Mouse (Mus musculus) cortical plate, adult 2 months (tissue): ENCODE results near the gene 1700029H14Rik. TPM values are rescaled to one million over a fixed set of nuclear protein-coding genes. Genes with fewer than 3 reads are reported as not detected.

Source experiments
- H3K27ac ChIP-seq: fragments of 200-500 bp; 2 replicates; pipeline ENCODE4 v1.5.1; 2012; ENCODE audit warnings: low read length, control low read depth, inconsistent platforms; ENCODE audit not compliant: insufficient read depth
- H3K4me1 ChIP-seq: fragments of 200-500 bp; 2 replicates; pipeline ENCODE4 v1.6.1; 2011; ENCODE audit warnings: low read length; ENCODE audit not compliant: control insufficient read depth, insufficient read depth
- H3K4me3 ChIP-seq: fragments of 200-500 bp; 2 replicates; pipeline ENCODE4 v1.5.1; 2011; ENCODE audit warnings: mild to moderate bottlenecking, low read length, control low read depth; ENCODE audit not compliant: insufficient read depth
- CTCF ChIP-seq: fragments of 200-500 bp; IDR thresholded peaks from 2 replicates; pipeline ENCODE4 v1.5.1; 2011; ENCODE audit warnings: mild to moderate bottlenecking, control low read depth, low read length; ENCODE audit not compliant: insufficient read depth; ENCODE audit errors: extremely low read depth
- POLR2A ChIP-seq: fragments of 200-500 bp; IDR thresholded peaks from 2 replicates; pipeline ENCODE4 v1.6.1; 2011; ENCODE audit warnings: mild to moderate bottlenecking, low read length, control low read depth; ENCODE audit not compliant: insufficient read depth; ENCODE audit errors: extremely low read depth
- polyA plus RNA-seq: library from polyadenylated mRNA; depleted of rRNA; stranded (reverse); fragments of >200 nt; gene quantifications from 2 replicates; pipeline ENCODE4 v1.2.3, GENCODE M21; 2012; rRNA removed

Gene 1700029H14Rik
- polyA plus RNA-seq, 1 experiment = 0.08 TPM

DNA sequence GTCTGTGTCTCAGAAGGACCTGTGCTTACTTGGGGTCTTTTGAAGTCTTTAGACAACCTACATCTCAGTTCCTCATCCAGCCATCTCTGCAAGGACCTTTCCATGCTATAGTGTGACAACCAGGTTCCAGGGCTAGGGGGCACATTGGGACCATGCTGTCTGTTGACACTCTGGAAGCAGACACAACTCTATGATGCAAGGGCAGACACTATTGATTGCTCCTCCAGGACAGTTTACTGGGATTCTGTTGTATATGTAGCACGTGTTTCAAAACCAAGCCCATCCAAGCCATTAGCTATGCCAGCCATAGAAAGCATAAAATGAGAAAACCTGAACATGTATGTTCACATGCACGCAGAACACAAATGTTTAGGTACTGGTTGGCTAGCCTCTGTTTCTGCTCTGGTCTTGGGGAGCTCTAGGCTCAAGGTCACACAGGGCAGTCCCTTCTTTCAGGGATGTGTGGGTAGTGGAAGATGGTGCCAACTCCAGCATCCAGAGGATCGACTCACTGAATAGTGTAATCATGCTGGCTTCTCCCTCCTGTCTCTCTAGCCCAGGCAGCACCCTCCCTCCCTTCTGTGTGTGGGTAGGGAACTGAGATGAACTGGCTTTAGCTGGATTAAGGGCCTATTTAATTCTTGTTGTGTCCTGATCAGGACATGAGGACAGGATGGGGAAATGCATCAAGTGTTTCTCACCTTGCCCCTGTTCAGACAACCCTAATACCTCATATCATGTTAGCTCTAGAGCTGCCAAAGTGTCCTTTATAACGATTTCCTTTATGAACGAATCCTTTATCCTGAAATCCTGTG, 48.5 kb downstream of the 1700029H14Rik start:
- TF ChIP-seq POLR2A = no peak
- TF ChIP-seq CTCF = no peak
- no peak overlapping the region for H3K4me3 ChIP-seq
- H3K4me1 ChIP-seq = no peaks in the 10 kb centered on the region
- H3K27ac ChIP-seq = no peak overlapping the region

DNA sequence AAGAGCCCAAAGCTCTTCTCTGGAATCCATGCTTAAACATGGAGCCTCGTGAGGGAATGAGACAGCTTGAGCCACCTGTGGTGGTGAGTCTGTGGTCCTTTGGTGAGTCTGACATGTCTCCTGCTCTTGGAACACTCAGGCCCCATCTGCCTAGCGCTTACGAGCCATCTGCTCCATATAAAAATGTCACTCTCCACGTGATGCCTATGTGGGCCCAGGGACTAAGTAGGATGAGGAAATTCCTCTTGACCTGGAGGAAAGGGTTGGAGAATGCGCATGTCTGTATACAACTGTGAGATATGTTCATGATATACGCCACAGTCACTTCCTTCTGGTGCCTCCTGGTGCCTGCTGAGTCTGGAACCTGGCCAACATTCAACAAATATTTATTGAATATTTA, 49.6 kb downstream of the 1700029H14Rik start:
- Histone ChIP-seq H3K4me3 (no peak overlapping the region), H3K4me1 (no peaks in the 10 kb centered on the region), H3K27ac (no peak overlapping the region)
- TF ChIP-seq POLR2A (no peak), CTCF (no peak)

DNA sequence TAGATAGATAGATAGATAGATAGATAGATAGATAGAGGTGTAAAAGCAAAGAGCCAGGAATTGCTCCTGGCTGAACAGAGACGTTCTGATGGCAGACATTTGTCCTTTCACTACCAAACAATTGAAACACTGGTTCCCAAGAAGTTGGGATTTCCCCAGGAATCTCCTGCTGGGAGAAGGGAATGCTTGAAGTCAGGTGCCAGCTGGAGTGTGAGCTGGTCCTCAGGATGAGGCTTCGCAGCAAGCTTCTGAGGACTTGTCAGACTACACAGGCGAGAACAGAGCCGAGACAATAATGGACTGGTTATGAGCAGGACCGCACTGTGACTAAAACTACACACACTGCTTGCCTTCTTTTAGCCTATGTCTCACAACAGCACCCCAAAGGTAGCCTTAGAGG, 50.2 kb downstream of the 1700029H14Rik start:
- Histone ChIP-seq H3K27ac (no peak overlapping the region), H3K4me1 (no peaks in the 10 kb centered on the region), H3K4me3 (no peak overlapping the region)
- TF ChIP-seq POLR2A = no peak
- no peak for TF ChIP-seq CTCF

DNA sequence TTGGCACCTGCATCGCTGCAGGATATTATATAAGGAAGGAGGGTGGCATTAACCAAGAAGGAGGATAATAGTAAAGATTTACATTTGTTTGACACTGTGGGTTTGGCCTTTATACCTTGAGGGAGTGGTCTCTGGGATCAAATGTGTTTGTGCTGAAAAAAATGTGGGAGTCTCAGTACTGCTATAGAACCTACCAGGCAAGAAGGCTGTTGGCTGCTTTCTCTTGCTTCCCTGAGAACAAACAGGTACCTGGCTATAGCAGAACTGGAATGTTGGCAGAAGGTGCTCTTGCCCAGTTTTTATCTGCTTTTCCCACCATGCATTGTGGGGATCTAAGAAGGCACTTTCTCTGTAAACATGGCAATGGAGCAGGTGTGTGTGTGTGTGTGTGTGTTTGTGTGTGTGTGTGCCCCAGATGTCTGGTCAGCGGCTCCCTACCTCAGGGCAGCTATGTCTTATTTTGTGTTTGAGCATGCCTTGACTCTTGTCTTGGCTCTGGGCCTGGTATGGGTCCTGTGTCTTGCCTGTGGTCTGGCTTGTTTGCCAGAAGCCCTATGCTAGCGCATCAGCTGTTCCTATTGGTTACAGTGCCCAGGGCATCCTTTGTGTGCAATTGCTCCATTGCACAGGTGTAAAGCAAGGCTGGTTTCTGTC, 54.9 kb downstream of the 1700029H14Rik start:
- Histone ChIP-seq H3K4me1 (no peaks in the 10 kb centered on the region), H3K4me3 (no peak overlapping the region), H3K27ac (no peak overlapping the region)
- TF ChIP-seq POLR2A = no peak
- no peak for TF ChIP-seq CTCF

DNA sequence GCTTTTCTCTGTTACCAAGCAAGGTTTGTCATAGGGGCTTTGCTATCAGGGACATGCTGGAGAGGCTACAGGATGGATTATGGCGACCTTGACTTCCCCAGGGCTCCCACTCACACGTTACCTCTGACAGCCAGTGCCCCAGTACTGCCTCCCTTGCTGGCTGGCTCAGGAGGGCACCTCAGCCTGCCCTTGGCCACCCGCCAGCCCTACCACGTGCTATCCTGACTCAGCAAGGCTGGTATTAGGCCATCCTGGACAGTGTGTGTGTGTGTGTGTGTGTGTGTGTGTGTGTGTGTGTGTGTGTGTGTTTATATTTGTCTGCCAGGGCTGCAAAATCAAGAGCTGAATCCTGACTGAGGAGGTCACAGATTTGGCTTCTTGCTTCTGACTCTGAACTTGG, 55.4 kb downstream of the 1700029H14Rik start:
- H3K4me3 ChIP-seq = no peak overlapping the region
- H3K27ac ChIP-seq = no peak overlapping the region
- no peak for TF ChIP-seq POLR2A
- no peak for TF ChIP-seq CTCF
- no peaks in the 10 kb centered on the region for H3K4me1 ChIP-seq

DNA sequence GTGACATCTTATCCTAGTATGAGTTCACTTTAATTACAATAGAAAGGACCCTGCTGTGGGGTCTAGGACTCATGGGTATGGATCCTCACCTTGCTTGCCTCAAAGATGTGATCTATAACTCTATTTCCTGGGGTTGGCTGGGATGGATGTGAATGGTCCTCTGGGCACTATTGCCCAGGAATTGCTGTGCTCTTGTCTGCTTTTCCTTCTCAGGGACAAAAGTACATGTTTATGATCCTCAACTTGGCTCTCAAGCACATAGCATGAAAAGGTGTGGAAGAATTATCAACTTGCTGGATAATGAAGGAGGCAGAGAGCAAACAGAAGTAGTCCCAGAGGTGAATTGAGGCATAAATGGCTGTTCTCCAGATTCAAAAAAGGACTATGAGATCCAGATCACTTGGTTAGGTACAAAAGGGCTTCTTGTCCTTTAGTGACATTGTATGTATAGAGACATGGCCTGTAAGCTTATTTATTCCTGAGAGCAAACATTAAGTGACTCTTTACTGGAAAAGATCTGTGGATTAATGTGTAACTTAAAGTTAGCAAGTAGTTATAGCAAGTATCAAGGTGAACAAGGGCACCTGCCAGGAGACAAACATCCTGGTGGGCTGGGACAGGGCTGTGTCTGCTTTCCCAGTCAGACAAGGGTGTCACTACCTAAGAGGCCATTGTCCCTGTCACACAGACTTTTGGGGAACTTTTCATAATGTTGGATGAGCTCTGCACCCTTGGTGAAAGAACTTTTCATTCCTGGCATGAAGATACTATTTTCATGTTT, 57.2 kb downstream of the 1700029H14Rik start:
- H3K27ac ChIP-seq = no peak overlapping the region
- no peak overlapping the region for H3K4me3 ChIP-seq
- no peak for TF ChIP-seq CTCF
- no peak for TF ChIP-seq POLR2A
- H3K4me1 ChIP-seq = no peaks in the 10 kb centered on the region

DNA sequence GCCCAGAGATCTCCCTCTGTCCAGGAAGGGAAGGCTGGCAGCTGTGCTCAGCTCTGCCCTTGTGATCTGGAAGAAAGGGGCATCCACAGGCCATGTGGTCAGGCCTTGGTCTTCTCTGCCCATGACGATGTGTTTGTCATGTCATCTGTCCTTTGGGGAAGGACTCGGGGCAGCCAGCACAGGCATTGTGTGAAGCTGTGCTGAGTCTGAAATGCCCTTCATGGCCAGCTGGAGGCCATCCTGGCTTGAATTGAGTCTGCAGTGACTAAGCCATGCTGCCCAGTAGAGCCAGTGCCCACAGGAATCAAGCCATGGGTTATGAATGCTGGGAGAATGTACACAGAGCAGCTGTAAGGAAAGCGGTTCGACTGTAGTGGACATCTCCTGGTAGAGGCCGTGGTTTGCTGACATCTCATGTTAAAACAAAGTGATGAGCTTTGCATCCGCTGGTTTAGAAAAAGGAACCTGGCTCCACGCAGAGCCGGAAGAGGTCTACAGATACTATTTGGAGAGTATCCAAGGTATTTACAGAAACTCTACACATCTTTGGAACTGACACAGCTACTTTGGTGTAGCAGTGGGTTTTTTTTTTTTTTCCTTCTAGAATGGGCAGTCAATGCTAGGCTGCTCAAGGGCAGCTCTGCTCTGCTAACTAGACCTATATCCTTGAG, 58.2 kb downstream of the 1700029H14Rik start:
- no peak overlapping the region for H3K4me3 ChIP-seq
- no peak overlapping the region for H3K27ac ChIP-seq
- TF ChIP-seq CTCF (no peak), POLR2A (no peak)
- no peaks in the 10 kb centered on the region for H3K4me1 ChIP-seq

DNA sequence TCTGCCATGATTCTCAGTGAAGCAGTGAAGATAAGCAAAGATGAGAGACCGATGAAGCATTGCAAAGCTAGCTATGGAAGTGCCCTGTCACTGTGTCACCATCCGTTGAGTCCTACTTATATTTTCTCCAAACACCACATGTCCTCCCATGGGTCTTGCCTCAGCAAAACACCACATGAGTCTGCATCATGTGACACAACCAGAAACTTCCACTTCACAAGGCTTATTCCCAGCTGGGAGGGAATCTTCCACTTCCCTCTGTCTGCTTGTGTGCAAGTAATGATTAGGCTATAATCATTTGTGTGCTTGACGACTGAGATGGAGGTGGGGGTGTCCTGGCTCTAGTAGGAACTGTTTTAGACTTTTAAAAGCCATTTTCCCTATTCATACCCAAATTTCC, 61.0 kb downstream of the 1700029H14Rik start:
- no peak for TF ChIP-seq CTCF
- no peak for TF ChIP-seq POLR2A
- no peak overlapping the region for H3K27ac ChIP-seq
- no peaks in the 10 kb centered on the region for H3K4me1 ChIP-seq
- H3K4me3 ChIP-seq = no peak overlapping the region

Other genes with a start within 250 kb of the 1700029H14Rik start
- gene Tfdp1, start 223.7 kb downstream of the 1700029H14Rik start, polyA plus RNA-seq = 76.6 and 77.6 TPM in 2 replicates
- not detected in 2 replicates for gene Atp4b, start 165.6 kb downstream of the 1700029H14Rik start, polyA plus RNA-seq
- 0.02 TPM in 1 of 2 replicates, not detected in the other for gene Grk1, start 157.4 kb downstream of the 1700029H14Rik start, polyA plus RNA-seq
- gene Tmem255b, start 127.3 kb downstream of the 1700029H14Rik start, polyA plus RNA-seq = 3.7 and 4.0 TPM in 2 replicates
- 101 and 106 TPM in 2 replicates for gene Gas6, start 68.0 kb downstream of the 1700029H14Rik start, polyA plus RNA-seq
- gene Rasa3, start 115.1 kb upstream of the 1700029H14Rik start, polyA plus RNA-seq = 52.4 and 53.1 TPM in 2 replicates
- gene Cfap97d2, start 143.4 kb upstream of the 1700029H14Rik start, polyA plus RNA-seq = 1.4 and 2.3 TPM in 2 replicates
- gene Cdc16, start 195.2 kb upstream of the 1700029H14Rik start, polyA plus RNA-seq = 57.7 and 60.1 TPM in 2 replicates
- 32.8 and 36.3 TPM in 2 replicates for gene Upf3a, start 223.2 kb upstream of the 1700029H14Rik start, polyA plus RNA-seq